Mouse (Mus musculus): Measurements from ENCODE around the gene Vmn1r71. TPM values are rescaled to one million over a fixed set of nuclear protein-coding genes. Genes with fewer than 3 reads are reported as not detected.
"Not testable (repeated sequence)": the region's sequence is repeated elsewhere in the genome, so short reads cannot be mapped to it uniquely, and the experiment has no call there.

Gene Vmn1r71
- not detected for polyA plus RNA-seq (2017; shearing (Covaris generic))

- ATAC-seq, result no peak
These were observed at the start of gene Vmn1r71 for GRCm38 (mm10) chr7:10754264-10754663. Vmn1r71 (minus strand) TSS chr7:10754364.

GRCm38 (mm10) chr7:10757551-10757950, 3.4 kb upstream of the Vmn1r71 start:
- not testable (repeated sequence) for ATAC-seq

Other genes starting within 250 kb of the Vmn1r71 start
- under 1 TPM in 1 of 2 experiments, not detected in 1; 0.12 TPM for gene Vmn1r68, start 195.9 kb downstream of the Vmn1r71 start, polyA plus RNA-seq (2017; shearing (Covaris generic))
- gene Vmn1r69, start 140.7 kb downstream of the Vmn1r71 start, polyA plus RNA-seq (2017; shearing (Covaris generic)), result not detected
- under 1 TPM in 1 of 2 experiments, not detected in 1; 0.07 TPM for gene Vmn1r70, start 122.8 kb downstream of the Vmn1r71 start, polyA plus RNA-seq (2017; shearing (Covaris generic))
- gene Nlrp4b, start 66.6 kb downstream of the Vmn1r71 start, polyA plus RNA-seq (2017; shearing (Covaris generic)), result under 1 TPM in 1 of 2 experiments, not detected in 1; 0.28 TPM
- gene Zscan4b, start 150.7 kb upstream of the Vmn1r71 start, polyA plus RNA-seq (2017; shearing (Covaris generic)), result not detected